Mouse (Mus musculus) bone marrow macrophage, adult 2 months (primary cell): ENCODE data around the gene Hmgcs2.

Source experiments
- CTCF ChIP-seq: IDR thresholded peaks from 2 replicates; pipeline ENCODE4 v1.5.1; 2012; ENCODE audit warnings: low read depth, mild to moderate bottlenecking, low read length, moderate library complexity
- POLR2A ChIP-seq: IDR thresholded peaks from 2 replicates; pipeline ENCODE4 v1.6.1; 2012; ENCODE audit warnings: mild to moderate bottlenecking, low read depth, low read length, borderline replicate concordance

DNA sequence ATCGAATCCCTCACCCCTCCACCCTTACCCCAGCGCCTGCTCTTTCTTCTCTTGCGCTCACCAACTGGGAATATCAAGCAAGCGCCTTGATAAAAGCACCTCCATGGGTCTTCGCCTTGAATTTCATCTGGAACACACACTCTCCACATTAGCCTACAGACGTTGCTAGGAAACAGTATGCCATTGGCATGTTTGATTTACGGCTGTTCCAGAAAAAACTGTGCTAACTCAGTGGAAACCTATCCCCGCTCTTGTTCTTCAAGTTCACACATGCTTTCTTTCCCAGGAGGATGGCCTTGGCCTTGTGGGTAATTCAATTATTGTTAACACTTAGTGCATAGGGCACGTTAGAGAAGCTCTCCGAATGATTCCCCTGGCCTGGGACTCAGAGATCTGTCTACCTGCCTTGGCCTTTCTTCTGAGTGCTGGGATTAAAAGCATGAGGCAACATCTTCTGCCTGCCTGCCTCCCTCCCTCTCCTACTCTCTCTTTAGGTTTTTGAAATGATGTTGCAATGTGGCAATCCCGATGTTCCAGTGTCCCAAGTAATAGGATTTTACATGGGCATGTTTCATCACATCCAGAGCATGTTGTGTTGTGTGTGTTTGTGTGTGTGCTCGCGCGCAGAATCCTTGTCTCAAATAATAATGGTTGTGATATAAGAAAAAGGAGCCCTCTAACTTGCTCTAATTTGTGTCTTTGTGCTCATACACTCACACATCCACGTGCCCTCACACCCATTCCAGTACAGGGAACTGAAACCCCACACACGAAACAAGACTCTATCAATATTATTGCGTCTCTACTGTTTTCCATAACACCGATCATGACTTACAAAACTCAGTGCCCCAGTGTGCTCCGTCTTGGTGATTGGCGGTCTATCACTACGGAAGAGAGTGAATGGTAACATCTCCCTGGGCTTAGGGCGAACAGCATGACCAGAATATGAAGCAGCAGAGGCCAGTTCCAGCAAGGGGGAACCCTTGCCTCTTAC lies 56.7 kb downstream of the Hmgcs2 start:
- TF ChIP-seq POLR2A (no peak), CTCF (no peak)
